8 mouse cellular contexts compared by ENCODE assay signal in genomic region chr7:72238575-72238974, GRCm38 (mm10).
DNase-seq lines count a peak whose midpoint lies in the region; ATAC-seq and TF ChIP-seq lines count a peak whose summit lies in the region.

No protein-coding gene starts in this region.

- H3K9me3 ChIP-seq in forebrain, embryonic 11.5 days (ENCODE audit: control insufficient read depth, low read length) = no peaks in the 10 kb centered on the region
- no peaks in the 10 kb centered on the region for H3K9me3 ChIP-seq in hindbrain, embryonic 12.5 days (replicated peaks)

- H3K36me3 ChIP-seq in forebrain, embryonic 11.5 days (ENCODE audit: control insufficient read depth, insufficient read depth, low read length) = no peaks in the 10 kb centered on the region
- H3K36me3 ChIP-seq in hindbrain, embryonic 12.5 days = no peaks in the 10 kb centered on the region

- H3K27me3 ChIP-seq in forebrain, embryonic 11.5 days (ENCODE audit: control insufficient read depth, insufficient read depth, low read length) = no peaks in the 10 kb centered on the region
- H3K27me3 ChIP-seq in hindbrain, embryonic 12.5 days = no peaks in the 10 kb centered on the region

- H3K27ac ChIP-seq in forebrain, embryonic 11.5 days (ENCODE audit: low read depth, low read length) = no peak overlapping the region
- H3K27ac ChIP-seq in hindbrain, embryonic 12.5 days = no peak overlapping the region

- no peak for TF ChIP-seq POLR2A in brain, embryonic 14.5 days (IDR thresholded peaks at IDR 0.05; ENCODE audit: borderline replicate concordance, extremely low read depth, insufficient read depth, insufficient read length, poor library complexity, severe bottlenecking)

- DNase-seq in NIH3T3 (ENCODE audit: low read depth) = peak; percentile 71
- DNase-seq in brain, embryonic 14.5 days (ENCODE audit: low read depth) = peak; percentile 91
- peak; percentile 76 for DNase-seq in forebrain, embryonic 11.5 days (ENCODE audit: low spot score)
- peak; percentile 82 to 84 for DNase-seq in layer of hippocampus, postnatal 10 days (ENCODE audit: low spot score in 2 of 2)
- DNase-seq in right cerebral cortex, postnatal 14 days = peak; percentile 71

- H3K9ac ChIP-seq in forebrain, embryonic 11.5 days (ENCODE audit: low read length) = no peak overlapping the region
- no peak overlapping the region for H3K9ac ChIP-seq in hindbrain, embryonic 12.5 days

- ATAC-seq in forebrain, embryonic 11.5 days (replicated peaks; ENCODE audit: low FRiP score) = 0 out of 2 replicates have a peak, but pooled peaks have one; percentile 18
- ATAC-seq in hindbrain, embryonic 12.5 days (ENCODE audit: low FRiP score) = 0 out of 2 replicates have a peak, but pooled peaks have one; percentile 29
- ATAC-seq in megakaryocyte, adult 5-6 weeks (ENCODE audit: poor library complexity, severe bottlenecking) = peak; percentile 72
- no peak for ATAC-seq in erythroid progenitor cell, adult 5-6 weeks (replicated peaks; ENCODE audit: low FRiP score, poor library complexity, severe bottlenecking)

- TF ChIP-seq CTCF in brain, embryonic 14.5 days (IDR thresholded peaks at IDR 0.05; ENCODE audit: borderline replicate concordance, extremely low read depth, insufficient read depth, insufficient read length) = peak; percentile 85; the same call in 1 of the 2 replicates

- H3K4me2 ChIP-seq in forebrain, embryonic 11.5 days (ENCODE audit: low read depth, low read length, severe bottlenecking) = no peak overlapping the region
- H3K4me2 ChIP-seq in hindbrain, embryonic 12.5 days (replicated peaks) = no peak overlapping the region

- no peaks in the 10 kb centered on the region for H3K4me1 ChIP-seq in forebrain, embryonic 11.5 days (replicated peaks; ENCODE audit: control insufficient read depth, insufficient read depth, low read length)
- H3K4me1 ChIP-seq in hindbrain, embryonic 12.5 days = no peaks in the 10 kb centered on the region

- WGBS in forebrain, embryonic 11.5 days = 51% methylated on average over 4 of the region's 4 CpGs
- 38% methylated on average over 4 of the region's 4 CpGs for WGBS in hindbrain, embryonic 12.5 days

- no peak overlapping the region for H3K4me3 ChIP-seq in forebrain, embryonic 11.5 days (ENCODE audit: low read depth, low read length)
- no peak overlapping the region for H3K4me3 ChIP-seq in hindbrain, embryonic 12.5 days
